Mouse (Mus musculus) frontal cortex, adult 2 months (tissue): ENCODE data around the gene Tas2r119. TPM values are rescaled to one million over a fixed set of nuclear protein-coding genes. Genes with fewer than 3 reads are reported as not detected.
"Not testable (repeated sequence)": the region's sequence is repeated elsewhere in the genome, so short reads cannot be mapped to it uniquely, and the experiment has no call there.

Source experiments
- DNase-seq, 2 experiments: peaks; one replicate each; pipeline ENCODE4 v3.0.0; 2022; ENCODE audit warnings: low spot score in 1 of 2; ENCODE audit errors: extremely low spot score in 1 of 2
- polyA plus RNA-seq: library from polyadenylated mRNA; depleted of rRNA; stranded (reverse); fragments of >200 nt; gene quantifications from 2 replicates; pipeline ENCODE4 v1.2.3, GENCODE M21; 2012; rRNA removed

Gene Tas2r119
- polyA plus RNA-seq, result not detected in 2 replicates

- DNase-seq, result no peak
These were observed at the start of gene Tas2r119 for GRCm38 (mm10) chr15:32176989-32177388. Gene Tas2r119 (plus strand): TSS chr15:32177289.

GRCm38 (mm10) chr15:32132315-32132714 lies 44.8 kb upstream of the Tas2r119 start:
- DNase-seq, result no peak

DNA sequence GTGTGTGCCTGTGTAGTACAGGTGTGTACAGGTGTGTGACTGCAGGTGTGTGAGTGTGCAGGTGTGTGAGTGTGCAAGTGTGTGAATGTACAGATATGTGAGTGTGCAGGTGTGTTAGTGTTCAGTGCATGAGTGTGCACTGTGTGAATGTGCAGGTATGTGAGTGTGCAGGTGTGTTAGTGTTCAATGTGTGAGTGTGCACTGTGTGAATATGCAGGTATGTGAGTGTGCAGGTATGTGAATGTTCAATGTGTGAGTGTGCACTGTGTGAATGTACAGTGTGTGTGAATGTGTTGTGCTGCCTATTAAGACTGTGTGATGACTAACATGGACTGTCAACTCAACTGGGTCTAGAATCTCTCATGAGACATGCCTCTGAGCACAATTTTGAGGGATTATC lies 35.4 kb upstream of the Tas2r119 start:
- DNase-seq, result no peak

DNA sequence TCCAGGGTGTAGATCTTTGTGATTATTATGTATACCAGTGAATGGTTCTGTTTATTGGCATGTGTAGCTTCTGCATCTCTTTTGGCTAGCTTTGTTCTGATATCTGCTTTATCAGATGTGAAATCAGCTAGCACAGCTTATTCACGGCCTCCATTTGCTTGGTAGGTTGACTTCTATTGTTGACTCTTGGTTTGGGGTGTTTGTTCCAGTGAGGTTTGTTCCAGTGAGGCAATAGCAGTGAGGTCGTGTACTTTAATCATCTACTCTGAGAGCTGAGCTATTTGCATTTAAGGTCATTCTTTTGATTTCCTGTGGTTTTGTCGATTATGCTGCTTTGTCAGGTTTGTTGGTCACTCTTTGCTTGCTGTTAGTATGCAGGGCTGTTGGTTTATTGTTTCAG lies 32.8 kb upstream of the Tas2r119 start:
- no peak for DNase-seq

DNA sequence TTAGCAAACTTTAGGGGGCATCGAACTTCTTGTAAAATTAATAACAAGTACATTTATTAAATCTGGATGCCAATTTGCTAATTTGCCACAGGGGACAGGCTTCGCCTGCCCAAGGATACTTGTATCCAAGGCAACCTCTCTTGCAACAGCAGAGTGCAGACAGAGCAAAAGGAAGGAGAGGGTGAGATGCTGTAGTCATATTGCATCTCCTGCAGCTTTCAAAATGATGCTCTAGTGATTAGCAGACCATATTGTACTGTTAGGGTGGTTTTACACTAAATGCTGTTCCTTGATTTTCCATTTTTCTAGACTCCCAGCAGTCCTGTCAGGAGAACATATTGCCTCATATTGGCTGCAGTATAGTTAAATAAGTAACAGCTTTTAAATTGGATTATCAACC lies 23.7 kb upstream of the Tas2r119 start:
- DNase-seq, result no peak

DNA sequence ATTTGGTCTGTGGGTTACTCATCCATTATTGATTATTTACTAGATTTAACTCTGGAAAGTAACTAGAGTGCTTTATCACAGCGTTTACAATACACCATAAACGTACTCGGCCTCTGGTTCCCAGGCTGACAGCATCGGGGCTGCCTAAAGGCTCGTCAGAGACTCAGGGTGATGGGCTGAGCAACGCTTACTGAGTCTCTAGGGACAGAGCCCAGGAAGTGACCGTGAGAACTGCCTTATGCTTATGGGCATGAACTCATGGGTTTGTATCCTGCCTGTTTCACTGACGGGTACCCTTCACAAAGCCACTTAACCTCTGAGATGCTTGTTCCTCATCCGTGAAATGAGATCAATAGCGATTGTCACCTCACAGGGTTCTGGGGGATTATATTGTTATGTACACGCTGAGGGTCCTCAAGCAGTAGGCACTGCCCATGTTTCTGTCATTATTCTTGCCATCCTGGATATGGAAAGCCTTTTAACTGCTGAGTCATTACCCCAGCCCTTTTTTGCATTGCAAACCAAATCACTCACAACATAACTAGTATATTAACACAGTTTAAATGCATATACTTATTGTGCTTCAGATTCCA lies 23.1 kb upstream of the Tas2r119 start:
- no peak for DNase-seq

GRCm38 (mm10) chr15:32156126-32156525 lies 21.0 kb upstream of the Tas2r119 start:
- no peak for DNase-seq

- DNase-seq, result no peak
These were observed 16.8 kb upstream of the Tas2r119 start for GRCm38 (mm10) chr15:32160281-32160680.

DNA sequence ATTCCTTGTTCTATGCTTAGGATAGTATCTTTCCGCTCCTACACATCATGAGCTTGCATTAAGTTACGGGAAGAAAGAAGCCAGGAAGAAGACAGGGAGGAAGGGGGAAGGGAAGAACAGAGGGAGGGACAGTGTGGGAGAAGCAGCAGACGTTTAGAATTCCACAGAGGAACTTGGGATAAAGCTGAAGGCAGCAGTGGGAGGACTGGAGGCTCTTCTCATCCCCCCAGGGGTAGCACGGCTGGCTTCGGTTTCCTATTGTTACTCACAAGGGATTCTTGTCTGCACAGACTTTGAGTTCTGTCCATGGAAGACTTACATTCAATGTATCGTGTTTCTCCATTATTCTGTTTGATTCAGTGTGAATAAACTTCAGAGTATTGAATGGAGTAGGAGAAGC lies 5.3 kb upstream of the Tas2r119 start:
- DNase-seq, result peak in 1 of 2 experiments; percentile 35

DNA sequence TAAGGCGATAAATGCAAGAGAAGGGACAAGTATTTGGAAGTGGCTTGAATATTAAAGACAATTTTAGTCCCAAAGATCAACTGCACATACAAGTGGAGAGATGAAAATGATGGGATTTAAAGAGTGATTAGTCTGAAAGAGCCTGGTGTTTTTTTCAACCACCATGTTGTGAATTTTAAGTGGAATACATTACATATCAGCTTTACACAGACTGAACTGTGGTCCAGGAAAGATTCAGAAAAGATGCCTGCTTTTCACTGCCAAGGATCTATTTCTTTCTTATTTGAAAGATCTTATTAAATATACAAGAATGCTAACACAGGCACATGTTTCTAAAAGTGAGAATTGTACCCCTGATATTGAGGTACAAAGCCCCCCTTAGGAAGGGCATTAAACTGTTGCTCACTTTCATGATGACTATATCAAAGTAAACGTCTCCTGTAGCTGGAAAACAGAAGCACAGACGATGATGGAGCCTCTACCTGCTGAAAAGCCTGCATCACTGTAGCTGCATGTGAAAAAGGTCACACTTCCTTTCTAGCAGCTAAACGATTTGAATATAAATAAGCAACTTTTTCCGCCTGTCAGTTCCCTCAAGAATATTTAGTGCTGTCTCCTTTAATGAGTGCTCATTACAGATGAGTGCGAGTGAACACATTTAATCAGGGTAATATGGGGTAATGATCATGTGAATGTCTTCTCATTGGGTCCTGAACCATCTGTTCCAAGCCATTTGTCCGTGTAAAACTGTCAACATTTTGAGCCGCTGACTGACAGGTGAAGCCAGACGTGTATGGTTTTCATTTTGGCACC lies 4.7 kb upstream of the Tas2r119 start:
- no peak for DNase-seq

- no peak for DNase-seq
These were observed 4.1 kb upstream of the Tas2r119 start for GRCm38 (mm10) chr15:32172988-32173329.

GRCm38 (mm10) chr15:32180010-32180725 lies 3.1 kb downstream of the Tas2r119 start:
- DNase-seq, result peak; percentile 49 to 72

DNA sequence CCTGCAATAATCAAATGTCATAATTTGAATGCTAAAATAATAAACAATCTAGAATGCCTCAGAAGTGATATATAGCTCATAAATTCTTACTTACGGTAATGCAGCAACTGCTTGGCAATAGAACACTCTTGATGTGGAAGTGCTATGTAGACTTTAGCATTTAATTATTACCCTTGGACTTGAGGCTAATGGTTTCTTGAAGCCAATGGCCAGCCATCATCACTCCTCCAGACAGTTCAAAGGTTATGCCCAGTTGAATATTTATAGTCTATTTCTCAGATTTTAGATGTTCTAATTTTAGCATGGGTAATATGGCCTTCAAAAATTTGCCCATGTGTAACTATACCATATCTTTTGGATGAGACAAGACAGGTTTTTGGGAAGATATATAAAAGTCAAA lies 4.9 kb downstream of the Tas2r119 start:
- DNase-seq, result no peak

- DNase-seq, result no peak
These were observed 7.9 kb downstream of the Tas2r119 start for GRCm38 (mm10) chr15:32184964-32185363.

GRCm38 (mm10) chr15:32189879-32190278 lies 12.8 kb downstream of the Tas2r119 start:
- no peak for DNase-seq

DNA sequence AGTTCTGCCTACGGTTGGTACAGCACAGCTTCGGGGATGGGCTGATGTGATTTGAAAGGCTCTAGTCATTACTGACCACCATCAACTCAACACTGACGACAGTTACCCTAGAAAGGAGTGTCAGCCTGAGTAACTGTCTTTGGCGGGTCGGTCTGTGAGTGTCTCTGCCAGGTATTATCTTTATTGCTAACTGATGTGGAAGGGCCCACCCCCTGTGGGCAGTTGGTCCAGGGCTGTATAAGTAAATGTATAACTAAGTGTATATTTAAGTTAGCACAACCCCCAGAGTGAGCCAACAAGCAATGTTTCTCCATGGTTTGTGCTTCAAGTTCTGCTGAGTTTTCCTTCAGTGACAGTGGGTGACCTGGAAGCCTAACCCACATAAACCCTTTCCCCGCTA lies 13.3 kb downstream of the Tas2r119 start:
- no peak for DNase-seq

DNA sequence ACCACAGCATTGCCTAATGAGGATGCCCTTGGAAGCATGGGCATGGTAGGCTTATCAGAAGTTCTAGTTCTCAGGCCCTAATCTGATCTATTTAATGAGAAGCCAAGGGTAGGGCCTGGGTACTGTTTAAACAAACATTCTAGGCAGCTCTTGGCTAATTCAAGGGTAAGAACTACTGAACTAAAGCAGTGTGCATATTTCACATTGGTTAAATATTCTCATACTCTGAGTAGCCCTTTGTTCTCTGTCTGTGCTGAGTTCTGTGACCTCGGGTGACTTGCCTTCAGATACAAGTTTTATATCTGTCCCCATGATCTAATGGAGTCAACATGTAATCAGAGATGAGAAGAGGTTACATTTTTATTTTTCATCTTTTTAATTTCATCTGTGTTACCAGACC lies 15.9 kb downstream of the Tas2r119 start:
- no peak for DNase-seq

DNA sequence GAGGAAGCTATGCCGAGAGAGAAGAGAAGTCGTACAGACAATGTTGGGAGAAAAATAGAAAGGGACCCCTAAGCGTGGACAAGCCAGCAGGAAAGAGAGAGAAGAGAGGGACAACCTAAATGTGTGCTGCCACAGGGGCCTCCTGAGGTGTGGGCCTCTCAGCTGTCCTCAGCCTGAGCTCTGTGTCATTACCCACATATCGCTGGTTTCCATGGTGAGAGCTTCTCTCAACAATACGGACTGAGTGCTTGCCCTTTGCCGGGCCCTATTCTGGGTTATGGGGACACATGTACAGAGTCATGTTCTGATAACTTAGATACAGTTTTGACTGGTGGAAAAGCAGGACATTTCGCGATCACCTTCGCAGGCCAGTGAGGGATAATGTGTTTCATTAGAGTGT lies 21.0 kb downstream of the Tas2r119 start:
- no peak for DNase-seq

GRCm38 (mm10) chr15:32198561-32198960 lies 21.5 kb downstream of the Tas2r119 start:
- DNase-seq, result no peak

- DNase-seq, result peak in 1 of 2 experiments; percentile 33
These were observed 26.2 kb downstream of the Tas2r119 start for GRCm38 (mm10) chr15:32203242-32203641.

GRCm38 (mm10) chr15:32204908-32205307 lies 27.8 kb downstream of the Tas2r119 start:
- peak; percentile 39 to 64 for DNase-seq

- not testable (repeated sequence) for DNase-seq
These were observed 37.6 kb downstream of the Tas2r119 start for GRCm38 (mm10) chr15:32214687-32215086.
